Mouse (Mus musculus): Measurements from ENCODE around the gene Slc4a1ap. TPM values are rescaled to one million over a fixed set of nuclear protein-coding genes. Genes with fewer than 3 reads are reported as not detected.

Slc4a1ap gene
- polyA plus RNA-seq, 1 experiment, result 45.2 TPM

GRCm38 (mm10) chr5:31602377-31602776 lies 75.6 kb downstream of the Slc4a1ap start:
- H3K27ac ChIP-seq (ENCODE audit: control insufficient read depth, insufficient read depth, low read depth, low read length, poor library complexity), result peak overlapping the region; percentile 92
- H3K4me1 ChIP-seq (ENCODE audit: control insufficient read depth, insufficient read depth, low read length), result peaks cover 5% of the 10 kb centered on the region
- 14% methylated on average over 1 of the region's 1 CpGs for WGBS
- TF ChIP-seq POLR2A (IDR thresholded peaks at IDR 0.05; ENCODE audit: borderline replicate concordance, control insufficient read depth, low read depth, low read length) (no peak), CTCF (IDR thresholded peaks at IDR 0.05; ENCODE audit: control insufficient read depth, insufficient read depth, low read length) (no peak)
- no peak overlapping the region for H3K4me3 ChIP-seq (replicated peaks; ENCODE audit: control insufficient read depth, low read depth, low read length)

DNA sequence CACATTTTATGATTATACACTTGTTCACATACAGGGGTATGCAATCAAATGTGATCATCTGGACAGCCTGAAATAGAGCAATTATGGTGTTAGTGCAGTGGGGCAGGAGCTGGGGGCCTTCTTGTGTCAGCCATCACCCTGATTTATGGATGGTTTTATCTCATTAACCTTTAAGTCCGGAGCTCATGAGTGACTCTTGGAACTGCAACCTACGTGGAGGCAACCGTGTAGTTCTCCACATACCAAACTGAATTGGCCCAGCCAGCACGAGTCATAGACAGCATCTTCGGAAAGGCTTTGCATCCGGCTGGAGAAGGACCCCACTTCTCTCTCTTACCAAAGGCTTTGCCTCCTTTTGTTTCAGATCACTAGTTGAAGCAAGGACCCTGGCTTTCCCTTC lies 77.0 kb downstream of the Slc4a1ap start:
- no peak overlapping the region for H3K4me3 ChIP-seq (replicated peaks; ENCODE audit: control insufficient read depth, low read depth, low read length)
- 83% methylated on average over 6 of the region's 6 CpGs for WGBS

GRCm38 (mm10) chr5:31606151-31606550 lies 79.4 kb downstream of the Slc4a1ap start:
- WGBS, result 15% methylated on average over 3 of the region's 3 CpGs
- H3K4me1 ChIP-seq (ENCODE audit: control insufficient read depth, insufficient read depth, low read length), result peaks cover 4% of the 10 kb centered on the region
- TF ChIP-seq CTCF (IDR thresholded peaks at IDR 0.05; ENCODE audit: control insufficient read depth, insufficient read depth, low read length) (no peak), POLR2A (IDR thresholded peaks at IDR 0.05; ENCODE audit: borderline replicate concordance, control insufficient read depth, low read depth, low read length) (no peak)
- H3K27ac ChIP-seq (ENCODE audit: control insufficient read depth, insufficient read depth, low read depth, low read length, poor library complexity), result no peak overlapping the region
- H3K4me3 ChIP-seq (replicated peaks; ENCODE audit: control insufficient read depth, low read depth, low read length), result no peak overlapping the region

More for the DNA sequence above, 77.0 kb downstream of the Slc4a1ap start:
- Histone ChIP-seq H3K27ac (ENCODE audit: control insufficient read depth, insufficient read depth, low read depth, low read length, poor library complexity) (no peak overlapping the region), H3K4me1 (ENCODE audit: control insufficient read depth, insufficient read depth, low read length) (peaks cover 5% of the 10 kb centered on the region)
- TF ChIP-seq CTCF (IDR thresholded peaks at IDR 0.05; ENCODE audit: control insufficient read depth, insufficient read depth, low read length), result no peak

Other genes starting within 250 kb of the Slc4a1ap start
- 12.0 and 41.2 TPM in 2 replicates for gene Ift172, start 235.9 kb upstream of the Slc4a1ap start, polyA plus RNA-seq (2011; ENCODE audit: insufficient read depth, insufficient read length, low replicate concordance, missing spikeins)
- gene Fndc4, start 230.9 kb upstream of the Slc4a1ap start, polyA plus RNA-seq (2011; ENCODE audit: insufficient read depth, insufficient read length, low replicate concordance, missing spikeins), result not detected in 2 replicates
- 3.7 TPM in 1 of 2 replicates, not detected in the other for gene Gckr, start 229.6 kb upstream of the Slc4a1ap start, polyA plus RNA-seq (2011; ENCODE audit: insufficient read depth, insufficient read length, low replicate concordance, missing spikeins)
- gene Zfp512, start 74.6 kb upstream of the Slc4a1ap start, polyA plus RNA-seq (2011; ENCODE audit: insufficient read depth, insufficient read length, low replicate concordance, missing spikeins), result 17.2 and 29.0 TPM in 2 replicates
- gene 4930548H24Rik, start 41.3 kb upstream of the Slc4a1ap start, polyA plus RNA-seq (2011; ENCODE audit: insufficient read depth, insufficient read length, low replicate concordance, missing spikeins), result not detected in 2 replicates
- gene Gpn1, start 32.3 kb upstream of the Slc4a1ap start, polyA plus RNA-seq (2011; ENCODE audit: insufficient read depth, insufficient read length, low replicate concordance, missing spikeins), result 12.1 and 18.4 TPM in 2 replicates
- gene Supt7l, start 812 bp downstream of the Slc4a1ap start, polyA plus RNA-seq (2011; ENCODE audit: insufficient read depth, insufficient read length, low replicate concordance, missing spikeins), result 4.5 and 7.5 TPM in 2 replicates
- 89.1 and 162 TPM in 2 replicates for gene Mrpl33, start 69.9 kb downstream of the Slc4a1ap start, polyA plus RNA-seq (2011; ENCODE audit: insufficient read depth, insufficient read length, low replicate concordance, missing spikeins)
- 5.0 and 9.6 TPM in 2 replicates for gene Rbks, start 170.6 kb downstream of the Slc4a1ap start, polyA plus RNA-seq (2011; ENCODE audit: insufficient read depth, insufficient read length, low replicate concordance, missing spikeins)
- 18.5 and 25.9 TPM in 2 replicates for gene Babam2, start 170.7 kb downstream of the Slc4a1ap start, polyA plus RNA-seq (2011; ENCODE audit: insufficient read depth, insufficient read length, low replicate concordance, missing spikeins)